Mouse (Mus musculus): Measurements from ENCODE around the gene Plxna4.

- TF ChIP-seq GATA1 (IDR thresholded peaks at IDR 0.05; ENCODE audit: borderline replicate concordance, low read length) = no peak
- no peak for TF ChIP-seq FLI1 (IDR thresholded peaks at IDR 0.05; ENCODE audit: low read length)
These were observed 201.1 kb downstream of the Plxna4 start for GRCm38 (mm10) chr6:32386915-32387314.
